22 mouse cellular contexts compared by ENCODE assay signal in genomic region chr2:122059365-122060115, GRCm38 (mm10). TPM values are rescaled to one million over a fixed set of nuclear protein-coding genes. Genes with fewer than 3 reads are reported as not detected.
A peak's percentile ranks its signal among the peaks of the same experiment; 100 is the strongest.
DNase-seq lines count a peak whose midpoint lies in the region; ATAC-seq and TF ChIP-seq lines count a peak whose summit lies in the region.
"Had no signal": no experiment of that assay in that cellular context is flagged by ENCODE, and none has a peak within 500 bp of the region (broad histone marks: within the 10 kb centered on the region; RNA-seq: fewer than 3 reads in every experiment).

No protein-coding gene starts in this region.

- H3K4me3 ChIP-seq in hindbrain, postnatal 0 days (ENCODE audit: low read length) = no peak overlapping the region
- H3K4me3 ChIP-seq in hindbrain, embryonic 11.5 days (ENCODE audit: low read depth, low read length) = no peak overlapping the region
- H3K4me3 ChIP-seq: embryonic facial prominence, embryonic 12.5 days; erythroblast, embryonic 14.5 days; neural tube, embryonic 15.5 days had no signal

- no peak for TF ChIP-seq CTCF in hindbrain, postnatal 0 days (IDR thresholded peaks at IDR 0.05; ENCODE audit: low read depth)

- no peaks in the 10 kb centered on the region for H3K27me3 ChIP-seq in hindbrain, postnatal 0 days (ENCODE audit: insufficient read depth, low read length)
- H3K27me3 ChIP-seq in hindbrain, embryonic 11.5 days (ENCODE audit: control insufficient read depth, insufficient read depth, low read length) = no peaks in the 10 kb centered on the region
- H3K27me3 ChIP-seq: embryonic facial prominence, embryonic 12.5 days; neural tube, embryonic 15.5 days had no signal

- no peak overlapping the region for H3K9ac ChIP-seq in hindbrain, postnatal 0 days (replicated peaks; ENCODE audit: low read length)
- no peak overlapping the region for H3K9ac ChIP-seq in hindbrain, embryonic 11.5 days (ENCODE audit: low read depth, low read length)
- H3K9ac ChIP-seq: embryonic facial prominence, embryonic 12.5 days; neural tube, embryonic 15.5 days had no signal

- DNase-seq in cerebellum, adult 11-12 months = peak; percentile 55
- no peak for DNase-seq in cerebellum, postnatal 4 days (ENCODE audit: low spot score in 2 of 2)
- peak; percentile 13 for DNase-seq in hindbrain, postnatal 0 days (ENCODE audit: low spot score)
- DNase-seq in hindbrain, embryonic 11.5 days (ENCODE audit: low spot score) = no peak
- peak; percentile 7 for DNase-seq in Muller cell, postnatal 12 days (ENCODE audit: inconsistent ontology term)
- peak; percentile 69 for DNase-seq in cerebellum, adult 9-10 months
- DNase-seq in ovary, adult 18-20 months (ENCODE audit: low spot score) = no peak
- DNase-seq: adrenal gland, postnatal 14 days; kidney, adult 2 months; kidney, postnatal 14 days; layer of hippocampus, adult 9-11 months; lung, postnatal 10 days; midbrain, embryonic 14.5 days; right cerebral cortex, postnatal 25 days had no signal

- H3K4me1 ChIP-seq in hindbrain, postnatal 0 days (ENCODE audit: insufficient read depth, low read length) = no peaks in the 10 kb centered on the region
- no peaks in the 10 kb centered on the region for H3K4me1 ChIP-seq in hindbrain, embryonic 11.5 days (replicated peaks; ENCODE audit: control insufficient read depth, insufficient read depth, low read length)
- H3K4me1 ChIP-seq: embryonic facial prominence, embryonic 12.5 days; neural tube, embryonic 15.5 days had no signal

- no peaks in the 10 kb centered on the region for H3K9me3 ChIP-seq in hindbrain, postnatal 0 days (ENCODE audit: low read length)
- no peaks in the 10 kb centered on the region for H3K9me3 ChIP-seq in hindbrain, embryonic 11.5 days (ENCODE audit: control insufficient read depth, low read length)
- H3K9me3 ChIP-seq: embryonic facial prominence, embryonic 12.5 days; neural tube, embryonic 15.5 days had no signal

- peaks cover 19% of the 10 kb centered on the region; the same call in 1 of the 2 replicates for H3K36me3 ChIP-seq in hindbrain, postnatal 0 days (ENCODE audit: insufficient read depth, low read length)
- H3K36me3 ChIP-seq in hindbrain, embryonic 11.5 days (ENCODE audit: control insufficient read depth, insufficient read depth, low read length) = peaks cover 3% of the 10 kb centered on the region; the same call in 1 of the 2 replicates

- H3K4me2 ChIP-seq in hindbrain, postnatal 0 days (ENCODE audit: low read depth, low read length) = no peak overlapping the region
- H3K4me2 ChIP-seq in hindbrain, embryonic 11.5 days (replicated peaks; ENCODE audit: low read depth, low read length) = no peak overlapping the region
- H3K4me2 ChIP-seq: embryonic facial prominence, embryonic 12.5 days; neural tube, embryonic 15.5 days had no signal

- H3K27ac ChIP-seq in hindbrain, postnatal 0 days = no peak overlapping the region
- no peak overlapping the region for H3K27ac ChIP-seq in hindbrain, embryonic 11.5 days (ENCODE audit: low read depth, low read length)
- H3K27ac ChIP-seq: embryonic facial prominence, embryonic 12.5 days; neural tube, embryonic 15.5 days had no signal

- 66% methylated on average over 11 of the region's 11 CpGs for WGBS in hindbrain, postnatal 0 days
- WGBS in hindbrain, embryonic 11.5 days = 95% methylated on average over 11 of the region's 11 CpGs

- ATAC-seq in hindbrain, postnatal 0 days = no peak
- ATAC-seq in hindbrain, embryonic 11.5 days (ENCODE audit: low FRiP score) = no peak
- no peak for ATAC-seq in megakaryocyte-erythroid progenitor cell, adult 5-6 weeks (replicated peaks; ENCODE audit: low FRiP score, low TSS enrichment, poor library complexity, severe bottlenecking)
- ATAC-seq: activated CD4-positive, CD25-positive, alpha-beta regulatory T cell, adult 4 months; CD4-positive, CD25-positive, alpha-beta regulatory T cell, adult 4 months; forebrain, embryonic 14.5 days; inflammation-experienced regulatory T-cells, adult 6 months had no signal

RNA-seq across cellular contexts. Expression of gene Eif3j1, which starts 31.2 kb away (rescaled TPM):
- total RNA-seq in hindbrain, postnatal 0 days (2014; rRNA removed) = 16.7 and 22.1 TPM in 2 replicates
- 12.7 and 13.0 TPM in 2 replicates for polyA plus RNA-seq in hindbrain, postnatal 0 days (2015; fragmentation: Nextera tagmentation; extraction: Ambion mirVana)
- polyA plus RNA-seq in hindbrain, embryonic 11.5 days (2014; fragmentation: Nextera tagmentation; extraction: Ambion mirVana) = 12.8 and 13.7 TPM in 2 replicates
- 32.2 and 35.0 TPM in 2 replicates for total RNA-seq in megakaryocyte-erythroid progenitor cell, adult 5-6 weeks (2014; fragmentation: Nextera tagmentation)
- total RNA-seq in megakaryocyte-erythroid progenitor cell, adult 5-6 weeks (2017) = 42.7 and 46.7 TPM in 2 replicates

RNA-seq across cellular contexts. Expression of gene Spg11, which starts 58.6 kb away (rescaled TPM):
- total RNA-seq in hindbrain, postnatal 0 days (2014; rRNA removed) = 19.9 and 21.9 TPM in 2 replicates
- polyA plus RNA-seq in hindbrain, postnatal 0 days (2015; fragmentation: Nextera tagmentation; extraction: Ambion mirVana) = 4.3 and 4.5 TPM in 2 replicates
- polyA plus RNA-seq in hindbrain, embryonic 11.5 days (2014; fragmentation: Nextera tagmentation; extraction: Ambion mirVana) = 11.4 and 11.8 TPM in 2 replicates
- 9.8 and 13.1 TPM in 2 replicates for total RNA-seq in megakaryocyte-erythroid progenitor cell, adult 5-6 weeks (2014; fragmentation: Nextera tagmentation)
- total RNA-seq in megakaryocyte-erythroid progenitor cell, adult 5-6 weeks (2017) = 9.8 and 11.7 TPM in 2 replicates

Comparison
In these comparisons a context has a peak if more than half of its experiments do, and no peak if none do; other contexts are left out.
1. DNase-seq: peak in cerebellum, adult 11-12 months (single experiment), hindbrain, postnatal 0 days (single experiment), Muller cell, postnatal 12 days (single experiment) and cerebellum, adult 9-10 months (single experiment); none in cerebellum, postnatal 4 days (0 of 2), hindbrain, embryonic 11.5 days (single experiment) and ovary, adult 18-20 months (single experiment).